Mouse (Mus musculus) midbrain, embryonic 12.5 days (tissue): ENCODE results near the gene Vmn1r81. TPM values are rescaled to one million over a fixed set of nuclear protein-coding genes. Genes with fewer than 3 reads are reported as not detected.

ENCODE experiments used
- ATAC-seq: fragments of 200-750 bp; cut with Nextera tagmentation; 2 replicates; pipeline ENCODE4 v1.8.0; 2017; ENCODE audit warnings: low read depth, moderate TSS enrichment, moderate library complexity; ENCODE audit not compliant: low FRiP score
- H3K27ac ChIP-seq: fragments of 300-500 bp; sonication (generic); replicated peaks from 2 replicates; pipeline ENCODE4 v1.5.1; 2016; ENCODE audit warnings: mild to moderate bottlenecking
- H3K27me3 ChIP-seq: fragments of 300-500 bp; sonication (generic); 2 replicates; pipeline ENCODE4 v1.6.1; 2016; ENCODE audit warnings: mild to moderate bottlenecking
- H3K36me3 ChIP-seq: fragments of 300-500 bp; sonication (generic); 2 replicates; pipeline ENCODE4 v1.6.1; 2016
- H3K4me1 ChIP-seq: fragments of 300-500 bp; sonication (generic); 2 replicates; pipeline ENCODE4 v1.6.1; 2016
- H3K4me2 ChIP-seq: fragments of 300-500 bp; sonication (generic); replicated peaks from 2 replicates; pipeline ENCODE4 v1.6.1; 2016; ENCODE audit warnings: mild to moderate bottlenecking, moderate library complexity
- H3K4me3 ChIP-seq: fragments of 300-500 bp; sonication (generic); 2 replicates; pipeline ENCODE4 v1.5.1; 2016; ENCODE audit warnings: mild to moderate bottlenecking
- H3K9ac ChIP-seq: fragments of 300-500 bp; sonication (generic); replicated peaks from 2 replicates; pipeline ENCODE4 v1.6.1; 2016; ENCODE audit warnings: mild to moderate bottlenecking, moderate library complexity
- H3K9me3 ChIP-seq: fragments of 300-500 bp; sonication (generic); 2 replicates; pipeline ENCODE4 v1.6.1; 2016; ENCODE audit warnings: mild to moderate bottlenecking
- WGBS: fragments of 180-500 bp; shearing (Covaris S2); methylation state at CpG from one replicate; pipeline ENCODE4 v1.1.7; 2016; 5-methylcytosine and 5-hydroxymethylcytosine counted together
- polyA plus RNA-seq: library from polyadenylated mRNA; unstranded; fragments of >200 nt; fragmentation: Nextera tagmentation; extraction: Ambion mirVana; gene quantifications from 2 replicates; pipeline ENCODE4 v1.2.1, GENCODE M21; 2016

The Vmn1r81 gene
- not detected in 2 replicates for polyA plus RNA-seq

GRCm38 (mm10) chr7:12268169-12268568 is at the start of gene Vmn1r81:
Gene Vmn1r81, minus strand, starts transcription at chr7:12268269.
- Histone ChIP-seq H3K4me1 (no peaks in the 10 kb centered on the region), H3K4me3 (no peak within 1 kb of the TSS), H3K27me3 (no peaks in the 10 kb centered on the region), H3K27ac (no peak within 1 kb of the TSS), H3K9ac (no peak within 1 kb of the TSS), H3K36me3 (no peaks in the 10 kb centered on the region), H3K9me3 (peaks cover 29% of the 10 kb centered on the region), H3K4me2 (no peak within 1 kb of the TSS)
- WGBS: 77% methylated on average over 1 of the region's 1 CpGs
- no peak for ATAC-seq

GRCm38 (mm10) chr7:12300130-12300529 is 32.1 kb upstream of the Vmn1r81 start, which contains the start of gene Vmn1r82:
Gene Vmn1r82, plus strand, starts transcription at chr7:12300430.
- Histone ChIP-seq H3K27me3 (no peaks in the 10 kb centered on the region), H3K4me1 (no peaks in the 10 kb centered on the region), H3K4me2 (no peak within 1 kb of the TSS), H3K9me3 (peaks cover 26% of the 10 kb centered on the region), H3K27ac (no peak within 1 kb of the TSS), H3K9ac (no peak within 1 kb of the TSS), H3K36me3 (no peaks in the 10 kb centered on the region), H3K4me3 (no peak within 1 kb of the TSS)
- ATAC-seq: no peak
- WGBS: 65% methylated on average over 2 of the region's 2 CpGs

- Histone ChIP-seq H3K4me1 (no peaks in the 10 kb centered on the region), H3K4me2 (no peak overlapping the region), H3K36me3 (no peaks in the 10 kb centered on the region), H3K4me3 (no peak overlapping the region), H3K27ac (no peak overlapping the region), H3K27me3 (no peaks in the 10 kb centered on the region), H3K9me3 (peaks cover 21% of the 10 kb centered on the region), H3K9ac (no peak overlapping the region)
- WGBS: 61% methylated on average over 2 of the region's 2 CpGs
- no peak for ATAC-seq
Measured at GRCm38 (mm10) chr7:12204141-12204540, 63.9 kb downstream of the Vmn1r81 start.

Other genes with a start within 250 kb of the Vmn1r81 start
- gene Vmn1r77, start 231.5 kb downstream of the Vmn1r81 start, polyA plus RNA-seq: not detected in 2 replicates
- gene Vmn1r78, start 118.0 kb downstream of the Vmn1r81 start, polyA plus RNA-seq: not detected in 2 replicates
- gene Vmn1r79, start 97.0 kb downstream of the Vmn1r81 start, polyA plus RNA-seq: not detected in 2 replicates
- gene Vmn1r80, start 79.0 kb downstream of the Vmn1r81 start, polyA plus RNA-seq: not detected in 2 replicates
- not detected in 2 replicates for gene Vmn1r82, start 32.2 kb upstream of the Vmn1r81 start, polyA plus RNA-seq
- gene Vmn1r83, start 61.2 kb upstream of the Vmn1r81 start, polyA plus RNA-seq: 0.06 TPM in 1 of 2 replicates, not detected in the other
- gene Vmn1r84, start 101.0 kb upstream of the Vmn1r81 start, polyA plus RNA-seq: not detected in 2 replicates
- 5.3 and 5.4 TPM in 2 replicates for gene Zfp551, start 154.5 kb upstream of the Vmn1r81 start, polyA plus RNA-seq
- gene Zfp606, start 210.0 kb upstream of the Vmn1r81 start, polyA plus RNA-seq: 59.5 and 61.2 TPM in 2 replicates
- gene 2900092C05Rik, start 244.2 kb upstream of the Vmn1r81 start, polyA plus RNA-seq: not detected in 2 replicates